Mouse (Mus musculus): Measurements from ENCODE around the gene Txndc17. TPM values are rescaled to one million over a fixed set of nuclear protein-coding genes. Genes with fewer than 3 reads are reported as not detected.
A peak's percentile ranks its signal among the peaks of the same experiment; 100 is the strongest.
"Not testable (repeated sequence)": the region's sequence is repeated elsewhere in the genome, so short reads cannot be mapped to it uniquely, and the experiment has no call there.

Gene Txndc17
- 51.4 and 62.2 TPM in 2 replicates for polyA plus RNA-seq (2012; rRNA removed)

DNA sequence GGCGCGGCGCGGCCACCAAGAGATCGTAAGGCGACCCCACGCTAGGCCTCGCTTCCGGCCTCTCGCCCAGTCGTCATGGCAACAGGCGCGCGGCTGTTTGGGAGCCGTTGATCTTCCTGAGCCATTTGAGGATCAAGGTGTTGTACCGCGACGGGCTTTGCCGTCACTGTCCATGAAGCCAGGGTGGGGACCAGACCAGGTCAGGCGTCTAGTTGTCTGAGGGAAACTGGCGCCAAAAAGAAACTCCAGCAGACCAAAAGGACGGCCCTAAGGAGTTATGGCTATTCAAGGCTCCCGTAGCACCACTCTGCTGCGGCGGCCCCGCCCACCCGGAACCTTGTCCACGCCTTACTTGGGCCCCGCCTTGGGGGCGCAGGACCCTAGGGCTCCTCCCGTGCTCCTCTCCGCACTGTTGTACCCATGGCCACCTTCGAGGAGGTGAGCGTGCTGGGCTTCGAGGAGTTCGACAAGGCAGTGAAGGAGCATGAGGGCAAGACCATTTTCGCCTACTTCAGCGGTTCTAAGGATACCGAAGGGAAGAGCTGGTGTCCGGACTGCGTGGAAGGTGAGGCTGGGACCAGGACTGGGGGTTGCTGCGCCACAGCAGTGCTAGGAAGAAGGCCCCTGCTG lies at the start of gene Txndc17, which contains the start of gene 4933427D14Rik:
Txndc17 (plus strand) TSS at position 344 of the 630 bp plus-strand sequence.
4933427D14Rik (minus strand) TSS at position 256 of the 630 bp plus-strand sequence.
- TF ChIP-seq CTCF (IDR thresholded peaks at IDR 0.05; ENCODE audit: borderline replicate concordance, insufficient read depth, low read depth, low read length) = no peak
- TF ChIP-seq POLR2A (IDR thresholded peaks at IDR 0.05; ENCODE audit: borderline replicate concordance, insufficient read depth, low read length) = peak; percentile 68
- DNase-seq = peak; percentile 88 to 89
- Histone ChIP-seq H3K4me1 (ENCODE audit: control insufficient read depth, insufficient read depth, low read length) (peaks cover 28% of the 10 kb centered on the region), H3K27ac (ENCODE audit: insufficient read depth, low read length) (peak within 1 kb of the TSS; percentile 44; the same call in 1 of the 2 replicates), H3K4me3 (replicated peaks; ENCODE audit: insufficient read depth, low read depth, low read length) (peak within 1 kb of the TSS; percentile 75), H3K27me3 (ENCODE audit: control insufficient read depth, insufficient read depth, low read length) (no peaks in the 10 kb centered on the region)
- WGBS = under 1% methylated on average over 42 of the region's 42 CpGs

DNA sequence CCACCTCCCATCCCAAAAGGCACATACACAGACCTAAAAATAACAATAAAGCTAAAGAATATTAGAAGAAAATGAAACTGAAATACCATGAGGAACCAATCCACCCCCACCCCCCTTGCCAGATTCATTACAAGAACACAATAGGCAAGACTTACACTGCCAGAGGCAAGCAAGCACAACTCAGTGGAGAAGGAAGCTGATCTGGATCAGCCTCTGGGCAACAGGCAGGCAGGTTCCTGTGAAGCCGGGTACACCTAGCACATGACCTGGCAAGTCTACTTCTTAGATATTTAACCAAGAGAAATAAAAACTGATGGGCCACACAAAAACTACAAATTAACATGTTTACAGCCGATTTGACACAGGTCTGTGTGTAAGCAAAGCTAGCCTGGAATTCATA lies 44.1 kb upstream of the Txndc17 start:
- no peaks in the 10 kb centered on the region for H3K4me1 ChIP-seq (ENCODE audit: control insufficient read depth, insufficient read depth, low read length)
- WGBS = 93% methylated on average over 2 of the region's 2 CpGs

DNA sequence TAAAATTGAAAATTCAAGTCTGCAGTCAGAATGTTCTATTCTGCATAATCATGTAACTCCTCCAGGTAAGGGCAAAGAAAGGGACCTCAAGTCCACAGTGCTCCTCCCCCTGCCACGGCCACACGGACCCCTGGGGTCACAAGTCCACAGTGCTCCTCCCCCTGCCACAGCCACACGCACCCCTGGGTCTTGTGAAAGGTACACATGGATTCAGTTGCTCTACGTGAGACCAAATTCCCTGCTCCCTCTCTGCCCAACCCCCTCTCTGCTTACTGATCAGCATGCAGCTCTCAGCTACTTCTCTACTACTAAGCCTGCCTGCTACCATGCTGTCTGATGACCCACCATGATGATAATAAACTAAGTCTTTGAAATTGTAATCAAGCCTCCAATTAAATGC lies 37.5 kb upstream of the Txndc17 start:
- Histone ChIP-seq H3K4me3 (replicated peaks; ENCODE audit: insufficient read depth, low read depth, low read length) (no peak overlapping the region), H3K27ac (ENCODE audit: insufficient read depth, low read length) (no peak overlapping the region), H3K4me1 (ENCODE audit: control insufficient read depth, insufficient read depth, low read length) (no peaks in the 10 kb centered on the region), H3K27me3 (ENCODE audit: control insufficient read depth, insufficient read depth, low read length) (no peaks in the 10 kb centered on the region)
- DNase-seq = no peak
- TF ChIP-seq CTCF (IDR thresholded peaks at IDR 0.05; ENCODE audit: borderline replicate concordance, insufficient read depth, low read depth, low read length) (no peak), POLR2A (IDR thresholded peaks at IDR 0.05; ENCODE audit: borderline replicate concordance, insufficient read depth, low read length) (no peak)
- WGBS = 85% methylated on average over 4 of the region's 4 CpGs

More for the DNA sequence above, 44.1 kb upstream of the Txndc17 start:
- TF ChIP-seq POLR2A (IDR thresholded peaks at IDR 0.05; ENCODE audit: borderline replicate concordance, insufficient read depth, low read length) (no peak), CTCF (IDR thresholded peaks at IDR 0.05; ENCODE audit: borderline replicate concordance, insufficient read depth, low read depth, low read length) (no peak)
- H3K4me3 ChIP-seq (replicated peaks; ENCODE audit: insufficient read depth, low read depth, low read length) = no peak overlapping the region
- no peak overlapping the region for H3K27ac ChIP-seq (ENCODE audit: insufficient read depth, low read length)
- no peaks in the 10 kb centered on the region for H3K27me3 ChIP-seq (ENCODE audit: control insufficient read depth, insufficient read depth, low read length)
- DNase-seq = no peak

DNA sequence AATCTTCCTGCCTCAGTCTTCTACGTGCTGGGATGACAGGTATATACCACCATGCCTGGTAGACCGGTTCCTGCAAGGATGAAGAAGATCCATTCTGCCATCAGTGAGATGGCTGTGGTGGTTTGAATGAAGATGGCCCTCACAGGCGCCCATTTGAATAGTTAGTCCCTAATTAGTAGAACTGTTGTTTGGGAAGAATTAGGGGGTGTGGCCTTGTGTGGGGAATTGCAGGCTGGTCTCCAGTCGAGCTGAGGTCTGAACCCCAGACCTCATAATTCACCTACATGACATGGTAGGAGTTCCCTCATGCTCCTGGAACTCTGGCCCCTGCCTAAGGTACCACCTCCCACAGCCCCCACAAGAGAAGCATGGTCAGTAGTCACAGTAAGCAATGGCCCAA lies 35.4 kb upstream of the Txndc17 start:
- DNase-seq; H3K27ac ChIP-seq (ENCODE audit: insufficient read depth, low read length); H3K4me1 ChIP-seq (ENCODE audit: control insufficient read depth, insufficient read depth, low read length); H3K27me3 ChIP-seq (ENCODE audit: control insufficient read depth, insufficient read depth, low read length); H3K4me3 ChIP-seq (replicated peaks; ENCODE audit: insufficient read depth, low read depth, low read length): not testable (repeated sequence)
- 88% methylated on average over 4 of the region's 4 CpGs for WGBS

DNA sequence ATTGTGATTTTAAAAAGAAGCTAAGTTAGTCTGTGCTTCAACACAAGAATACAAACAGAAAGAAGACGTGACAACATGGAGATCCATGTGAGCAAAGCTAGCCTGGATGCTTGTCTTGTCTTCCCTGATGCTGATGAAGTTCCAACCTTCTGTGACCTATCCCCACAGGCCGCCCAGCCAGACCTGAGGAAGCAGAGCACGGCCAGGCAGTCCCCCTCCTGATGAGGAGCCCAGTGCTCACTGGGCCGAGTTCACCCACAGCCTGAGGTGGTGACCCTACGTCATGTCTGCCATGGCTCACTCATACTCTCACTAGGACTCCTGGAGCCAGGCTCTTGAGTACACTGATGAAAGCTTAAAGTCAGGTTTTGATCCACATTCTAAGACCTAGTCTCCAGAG lies 33.8 kb upstream of the Txndc17 start:
- Histone ChIP-seq H3K27ac (ENCODE audit: insufficient read depth, low read length) (no peak overlapping the region), H3K27me3 (ENCODE audit: control insufficient read depth, insufficient read depth, low read length) (no peaks in the 10 kb centered on the region), H3K4me3 (replicated peaks; ENCODE audit: insufficient read depth, low read depth, low read length) (no peak overlapping the region), H3K4me1 (ENCODE audit: control insufficient read depth, insufficient read depth, low read length) (no peaks in the 10 kb centered on the region)
- WGBS = 81% methylated on average over 5 of the region's 5 CpGs
- DNase-seq = no peak
- TF ChIP-seq CTCF (IDR thresholded peaks at IDR 0.05; ENCODE audit: borderline replicate concordance, insufficient read depth, low read depth, low read length) = no peak
- no peak for TF ChIP-seq POLR2A (IDR thresholded peaks at IDR 0.05; ENCODE audit: borderline replicate concordance, insufficient read depth, low read length)

DNA sequence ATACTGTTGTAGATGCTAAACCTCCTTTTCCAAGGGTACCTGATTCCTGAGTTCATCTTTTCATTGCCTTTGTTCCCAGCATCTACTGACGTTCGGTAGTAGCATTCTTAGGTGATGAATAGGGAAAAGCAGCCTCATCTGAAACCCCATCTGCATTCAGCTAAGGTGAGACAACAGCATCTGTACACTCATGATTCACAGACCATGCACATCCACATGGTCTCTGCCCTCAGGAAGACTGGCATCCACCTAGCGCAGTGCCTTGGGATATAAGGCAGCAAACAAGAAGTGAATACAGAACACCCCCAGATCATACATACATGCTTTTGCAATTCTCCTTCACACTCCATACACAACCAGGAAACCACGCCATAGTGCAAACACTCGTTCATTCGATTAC lies 32.6 kb upstream of the Txndc17 start:
- H3K4me3 ChIP-seq (replicated peaks; ENCODE audit: insufficient read depth, low read depth, low read length) = no peak overlapping the region
- no peak overlapping the region for H3K27ac ChIP-seq (ENCODE audit: insufficient read depth, low read length)
- TF ChIP-seq POLR2A (IDR thresholded peaks at IDR 0.05; ENCODE audit: borderline replicate concordance, insufficient read depth, low read length) (no peak), CTCF (IDR thresholded peaks at IDR 0.05; ENCODE audit: borderline replicate concordance, insufficient read depth, low read depth, low read length) (no peak)
- 94% methylated on average over 6 of the region's 6 CpGs for WGBS
- no peaks in the 10 kb centered on the region for H3K27me3 ChIP-seq (ENCODE audit: control insufficient read depth, insufficient read depth, low read length)
- DNase-seq = no peak
- no peaks in the 10 kb centered on the region for H3K4me1 ChIP-seq (ENCODE audit: control insufficient read depth, insufficient read depth, low read length)

DNA sequence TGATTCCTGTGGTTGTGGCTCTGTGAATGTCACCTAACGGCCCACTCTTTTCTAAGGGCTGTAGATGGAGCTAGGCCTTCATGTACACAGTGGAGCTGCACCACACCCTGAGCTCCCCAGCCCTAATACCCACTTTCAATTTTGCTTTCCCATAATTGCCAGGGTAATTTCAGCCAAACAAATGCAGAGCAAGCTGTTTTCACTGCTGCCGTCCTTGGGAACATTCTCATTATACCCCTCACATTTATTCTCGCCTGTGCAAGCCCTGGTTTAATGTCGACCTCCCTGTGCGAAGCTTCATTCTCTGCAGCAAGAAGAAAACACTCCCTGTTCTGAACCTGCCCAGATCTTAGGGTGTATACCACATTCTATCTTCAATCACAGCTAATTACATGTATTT lies 31.4 kb upstream of the Txndc17 start:
- TF ChIP-seq POLR2A (IDR thresholded peaks at IDR 0.05; ENCODE audit: borderline replicate concordance, insufficient read depth, low read length) = no peak
- no peak for TF ChIP-seq CTCF (IDR thresholded peaks at IDR 0.05; ENCODE audit: borderline replicate concordance, insufficient read depth, low read depth, low read length)

DNA sequence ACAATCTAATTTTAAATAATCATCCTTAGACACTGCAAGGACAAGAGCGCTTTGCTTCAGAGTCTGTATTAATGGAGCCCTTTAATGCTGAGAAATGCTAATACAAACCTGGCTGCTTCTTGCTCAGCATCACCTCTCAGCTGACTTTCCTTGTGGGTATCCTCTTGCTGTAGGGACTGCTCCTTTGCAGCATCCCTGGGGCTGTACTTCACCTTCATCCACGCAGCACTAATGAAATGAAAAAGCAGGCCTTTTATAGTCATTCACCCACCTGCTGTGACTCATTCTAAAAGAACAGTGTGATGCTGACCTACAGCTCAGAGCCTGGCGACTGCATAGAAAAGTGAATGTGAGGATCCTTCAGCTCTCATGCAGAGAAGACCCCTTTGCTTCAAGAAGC lies 30.8 kb upstream of the Txndc17 start:
- no peaks in the 10 kb centered on the region for H3K27me3 ChIP-seq (ENCODE audit: control insufficient read depth, insufficient read depth, low read length)
- no peak for DNase-seq
- no peaks in the 10 kb centered on the region for H3K4me1 ChIP-seq (ENCODE audit: control insufficient read depth, insufficient read depth, low read length)
- no peak for TF ChIP-seq CTCF (IDR thresholded peaks at IDR 0.05; ENCODE audit: borderline replicate concordance, insufficient read depth, low read depth, low read length)
- TF ChIP-seq POLR2A (IDR thresholded peaks at IDR 0.05; ENCODE audit: borderline replicate concordance, insufficient read depth, low read length) = no peak
- no peak overlapping the region for H3K27ac ChIP-seq (ENCODE audit: insufficient read depth, low read length)
- 39% methylated on average over 3 of the region's 3 CpGs for WGBS
- H3K4me3 ChIP-seq (replicated peaks; ENCODE audit: insufficient read depth, low read depth, low read length) = no peak overlapping the region

More for the DNA sequence above, 31.4 kb upstream of the Txndc17 start:
- Histone ChIP-seq H3K27me3 (ENCODE audit: control insufficient read depth, insufficient read depth, low read length) (no peaks in the 10 kb centered on the region), H3K27ac (ENCODE audit: insufficient read depth, low read length) (no peak overlapping the region), H3K4me3 (replicated peaks; ENCODE audit: insufficient read depth, low read depth, low read length) (no peak overlapping the region), H3K4me1 (ENCODE audit: control insufficient read depth, insufficient read depth, low read length) (no peaks in the 10 kb centered on the region)
- 89% methylated on average over 5 of the region's 5 CpGs for WGBS
- DNase-seq = no peak

Measured in cerebellum, adult 2 months (tissue).